Mouse (Mus musculus) kidney, adult 18-20 months (tissue): ENCODE results near the gene Vmn1r47.
"Not testable (repeated sequence)": the region's sequence is repeated elsewhere in the genome, so short reads cannot be mapped to it uniquely, and the experiment has no call there.

Source experiments
- DNase-seq: peaks from one replicate; pipeline ENCODE4 v3.0.0; 2021

Gene Vmn1r47

DNA sequence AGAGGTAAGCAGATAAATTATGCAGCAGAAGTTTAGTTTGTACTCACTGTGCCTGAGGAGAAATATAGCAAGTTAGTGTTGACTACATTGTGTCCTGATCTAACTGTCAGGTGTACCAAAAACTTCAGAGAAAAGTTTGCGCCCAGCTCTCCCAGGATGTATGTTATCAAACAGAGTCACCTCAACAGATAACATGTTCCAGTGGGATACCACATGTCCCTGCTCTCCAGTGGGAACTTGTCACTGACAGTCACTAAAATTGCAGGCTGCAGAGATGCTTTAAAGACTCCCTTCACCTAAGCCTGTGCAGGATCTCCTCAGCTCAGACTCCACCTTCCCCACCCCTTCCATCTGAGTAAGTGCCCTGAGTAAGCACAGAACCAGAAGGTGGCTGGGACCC is at the start of gene Vmn1r47:
Gene Vmn1r47 (plus strand): TSS at position 301 of the 400 bp plus-strand sequence.
- DNase-seq: not testable (repeated sequence)

DNA sequence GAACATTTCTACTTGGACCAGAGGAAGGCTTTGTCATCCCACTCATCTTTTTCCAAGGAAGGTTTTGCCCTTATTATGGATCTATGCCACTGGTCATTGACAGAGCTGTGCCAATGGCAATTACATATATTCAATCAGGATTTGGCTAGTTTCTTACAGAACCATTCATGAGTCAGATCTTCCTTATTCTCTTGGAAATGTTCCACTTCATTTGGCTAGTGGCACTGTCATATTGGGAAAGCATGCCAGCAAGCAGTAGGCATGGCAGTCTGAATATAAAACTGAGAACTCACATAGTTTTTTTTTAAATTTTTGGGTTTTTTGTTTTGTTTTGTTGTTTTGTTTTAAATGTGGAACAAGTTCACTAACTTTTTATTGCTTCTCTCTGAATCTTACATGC is 49.6 kb upstream of the Vmn1r47 start:
- no peak for DNase-seq

DNA sequence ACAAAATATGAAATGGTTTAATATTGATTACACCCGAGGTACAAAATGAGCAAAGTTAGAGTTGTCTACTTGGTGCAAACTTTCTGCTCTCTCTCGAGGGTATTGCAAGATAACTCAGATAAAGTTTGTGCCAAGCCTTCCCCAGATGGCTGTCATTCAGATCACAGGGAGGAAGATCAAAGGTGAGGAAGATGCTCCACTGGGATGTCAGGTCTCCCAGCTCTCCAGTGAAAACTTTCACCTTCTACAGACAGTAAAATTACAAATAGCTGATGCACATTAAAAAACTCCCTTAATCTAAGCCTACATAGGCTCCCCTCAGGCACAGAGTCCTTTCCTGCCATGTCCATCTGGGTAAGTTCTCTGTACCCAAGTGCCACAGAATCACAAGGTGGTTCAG is 46.9 kb upstream of the Vmn1r47 start, which contains the start of gene Vmn1r46:
Gene Vmn1r46 (plus strand): TSS at position 301 of the 400 bp plus-strand sequence.
- DNase-seq: no peak

DNA sequence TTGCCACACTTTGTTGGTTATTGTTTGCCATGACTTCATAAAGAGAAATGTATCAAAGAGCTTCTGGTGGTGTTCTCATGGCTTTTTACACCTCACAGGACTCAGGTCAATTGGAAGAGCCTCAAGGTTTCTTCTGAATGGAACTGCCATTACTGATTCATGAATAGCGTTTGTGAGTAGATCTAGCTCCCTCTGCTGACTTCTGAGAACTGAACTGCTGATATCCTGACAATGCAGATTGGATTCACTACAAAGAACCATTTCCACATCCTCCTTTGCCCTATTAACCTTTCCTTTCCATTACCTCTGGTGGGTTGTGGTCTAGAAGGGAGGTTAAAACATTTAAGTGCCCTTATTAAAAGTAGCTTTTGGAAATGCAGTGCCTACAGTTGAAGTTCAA is 30.0 kb upstream of the Vmn1r47 start:
- no peak for DNase-seq

DNA sequence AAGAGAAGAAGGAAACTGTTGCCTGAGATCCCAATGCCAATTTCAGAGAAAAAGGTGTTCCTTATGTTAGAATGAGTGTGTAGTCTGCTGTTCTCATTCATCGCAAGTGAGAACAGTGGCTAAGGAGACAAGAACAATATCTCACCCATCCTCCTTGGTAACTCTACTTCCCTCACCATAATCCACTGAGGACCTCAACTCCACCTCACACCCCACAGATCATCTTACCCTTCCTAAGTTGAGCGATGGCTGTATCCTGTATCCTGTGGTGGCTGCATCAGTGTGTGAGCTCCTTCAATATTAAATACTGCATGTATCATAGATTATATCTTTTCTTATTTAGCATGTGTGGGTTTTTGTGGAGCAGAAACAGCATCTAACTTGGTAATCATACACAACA is 20.8 kb downstream of the Vmn1r47 start, which contains the start of gene Vmn1r48:
Gene Vmn1r48 (minus strand): TSS at position 101 of the 400 bp plus-strand sequence.
- DNase-seq: not testable (repeated sequence)
